Mouse (Mus musculus): ENCODE data around the gene Adgrl2.

Gene Adgrl2

DNA sequence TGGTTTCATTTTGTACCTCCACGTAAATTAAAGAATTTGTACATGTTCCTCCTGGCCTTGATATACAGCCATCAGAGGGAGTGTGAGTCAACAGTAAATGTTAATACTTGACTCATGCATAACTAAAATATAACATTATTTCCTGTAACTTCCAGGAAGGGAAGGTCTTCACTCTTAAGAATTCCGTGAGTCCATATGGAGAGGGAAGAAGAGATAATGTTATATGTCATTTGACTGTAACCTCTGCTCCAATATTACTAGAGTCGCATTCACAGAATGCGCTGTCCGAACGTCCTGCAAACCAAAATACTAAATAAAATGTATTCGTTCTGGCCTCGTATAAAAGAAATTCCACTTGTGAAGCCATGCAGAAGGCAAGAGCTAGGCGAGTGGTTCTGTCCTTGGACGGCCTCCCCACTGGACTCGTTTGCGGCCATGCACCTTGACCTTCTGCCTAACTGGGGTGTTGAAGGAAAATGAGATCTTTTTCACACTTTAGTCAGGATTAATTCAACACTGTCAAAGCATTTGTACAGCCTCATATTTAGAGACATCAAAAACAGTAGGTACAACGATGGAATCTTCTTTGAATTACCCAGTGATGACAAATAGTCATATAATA lies 68.3 kb downstream of the Adgrl2 start:
- no peak for DNase-seq (ENCODE audit: low read depth, low spot score)

DNA sequence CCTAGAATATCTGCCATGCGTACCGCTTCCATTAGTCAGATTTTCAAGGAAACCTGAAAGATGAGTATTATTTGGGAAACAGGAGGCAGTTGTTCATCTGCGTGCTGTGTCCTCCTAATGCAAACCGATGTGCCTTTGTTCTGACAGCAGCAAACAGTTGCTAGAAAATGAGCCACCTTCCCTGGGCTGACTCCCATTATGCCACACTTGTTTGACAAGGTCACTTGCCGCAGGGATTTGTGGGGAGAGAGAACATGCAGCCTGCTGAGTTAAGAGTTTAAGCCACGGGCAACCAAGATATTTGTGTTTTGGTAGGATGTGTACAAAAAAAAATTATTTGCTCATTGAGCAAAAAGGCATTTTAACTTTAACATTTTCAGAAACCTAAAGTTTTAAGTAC lies 69.5 kb downstream of the Adgrl2 start:
- no peak for DNase-seq (ENCODE audit: low read depth, low spot score)

DNA sequence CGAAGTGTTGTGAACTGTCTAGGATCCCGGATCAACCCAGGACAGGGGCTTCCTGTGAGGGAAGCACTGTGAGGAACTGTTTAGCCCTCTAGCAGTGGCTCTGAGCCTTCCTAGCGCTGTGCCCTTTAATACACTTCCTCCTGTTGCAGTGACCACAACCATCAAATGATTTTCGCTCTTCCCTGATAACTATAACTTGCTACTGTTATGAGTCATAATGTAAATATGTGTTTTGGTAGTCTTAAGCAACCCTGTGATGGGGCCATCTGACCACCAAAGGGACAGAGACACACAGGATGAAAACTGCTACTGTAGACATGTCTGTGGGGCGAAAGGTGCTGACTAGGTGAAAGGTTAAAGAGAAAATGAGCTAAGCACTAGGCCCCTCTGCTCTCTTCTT lies 71.9 kb downstream of the Adgrl2 start:
- no peak for DNase-seq (ENCODE audit: low read depth, low spot score)

DNA sequence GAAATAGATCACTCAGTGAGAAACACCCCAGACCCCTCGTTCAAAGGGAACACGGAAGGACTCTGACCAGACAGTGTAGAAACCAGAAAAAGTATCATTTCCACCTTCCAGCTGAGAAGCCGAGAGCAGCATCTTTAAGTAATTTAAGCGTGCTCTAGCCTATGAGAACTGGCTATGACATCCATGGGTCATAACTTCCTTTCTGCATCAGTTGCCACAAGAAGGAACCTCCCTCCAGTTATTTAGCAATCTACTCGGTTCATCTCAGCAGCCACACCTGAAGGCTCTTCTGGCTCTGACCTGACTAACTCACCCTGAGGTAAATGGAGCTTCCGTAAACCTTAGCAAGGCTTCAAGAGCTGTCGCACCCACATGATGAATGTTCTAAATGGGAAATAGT lies 72.5 kb downstream of the Adgrl2 start:
- DNase-seq (ENCODE audit: low read depth, low spot score): no peak

DNA sequence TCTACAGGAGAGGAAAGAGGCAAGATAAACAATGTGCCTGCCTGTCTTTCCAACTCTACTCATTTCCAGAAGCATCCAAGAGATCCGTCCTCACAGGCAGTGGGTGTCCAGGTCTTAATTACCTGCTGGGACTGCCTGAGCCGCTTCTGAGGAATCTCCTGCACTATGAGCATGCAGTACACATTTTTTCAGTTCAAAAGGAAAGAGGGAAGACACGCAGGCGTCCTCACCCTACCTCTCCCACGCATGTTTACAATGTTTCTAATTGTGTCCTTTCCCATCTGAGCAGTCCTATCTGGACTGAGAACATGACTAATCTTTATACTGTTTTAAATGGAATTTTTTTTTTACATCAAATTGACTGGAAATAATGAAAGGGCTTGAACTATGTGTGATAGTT lies 74.1 kb downstream of the Adgrl2 start:
- DNase-seq (ENCODE audit: low read depth, low spot score): no peak

DNA sequence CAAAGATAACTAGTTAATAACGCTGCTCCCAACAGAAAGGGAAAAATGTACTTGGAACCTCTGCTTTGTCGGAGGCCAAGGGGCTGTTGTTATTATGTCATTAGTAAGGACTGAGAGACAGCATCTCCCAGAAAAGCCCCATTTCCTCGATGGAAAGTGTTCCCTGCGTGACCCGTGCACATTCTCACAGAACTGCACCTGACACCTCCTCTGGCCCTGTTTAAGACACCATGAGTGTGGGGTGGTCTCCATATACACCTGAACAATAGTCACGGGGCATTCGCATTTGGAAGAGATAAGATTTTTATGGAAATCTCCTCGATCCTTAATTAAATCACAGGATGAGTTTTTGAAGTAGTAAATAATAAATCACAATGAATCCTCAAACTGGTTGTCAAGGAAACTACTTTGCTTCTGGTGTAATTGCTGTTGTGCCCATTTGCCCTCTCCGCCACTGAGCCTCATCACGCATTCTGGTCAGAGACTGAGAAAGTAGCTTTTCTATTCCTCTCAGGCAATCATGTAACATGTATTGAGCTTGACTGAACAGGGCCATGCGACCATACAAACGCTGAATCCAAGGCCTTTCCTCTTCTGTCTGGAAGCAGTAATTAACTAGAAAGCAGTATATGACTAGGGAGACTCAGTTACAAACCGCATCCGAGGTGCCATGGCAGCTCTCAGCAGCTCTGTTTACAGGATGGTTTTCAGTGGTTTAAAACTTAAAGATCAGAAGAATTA lies 77.2 kb downstream of the Adgrl2 start:
- no peak for DNase-seq (ENCODE audit: low read depth, low spot score)

DNA sequence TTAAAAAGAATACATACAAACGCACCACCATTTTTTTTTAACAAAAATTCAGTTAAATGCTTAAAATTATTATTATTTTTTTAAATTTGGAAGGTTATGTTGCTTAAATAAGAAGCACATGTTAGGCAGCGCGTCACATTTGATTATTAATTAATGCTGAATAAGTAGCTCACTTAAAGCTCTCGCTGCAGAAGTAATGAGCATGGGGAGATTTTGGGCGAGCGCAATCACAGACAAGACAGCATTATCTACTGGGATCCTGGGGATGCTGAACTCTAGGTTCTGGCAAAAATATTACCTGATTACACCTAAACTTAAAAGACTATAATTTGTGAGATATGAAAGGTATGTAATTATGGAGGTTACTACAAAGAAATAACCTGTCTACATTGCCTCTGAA lies 77.8 kb downstream of the Adgrl2 start:
- DNase-seq (ENCODE audit: low read depth, low spot score): no peak

DNA sequence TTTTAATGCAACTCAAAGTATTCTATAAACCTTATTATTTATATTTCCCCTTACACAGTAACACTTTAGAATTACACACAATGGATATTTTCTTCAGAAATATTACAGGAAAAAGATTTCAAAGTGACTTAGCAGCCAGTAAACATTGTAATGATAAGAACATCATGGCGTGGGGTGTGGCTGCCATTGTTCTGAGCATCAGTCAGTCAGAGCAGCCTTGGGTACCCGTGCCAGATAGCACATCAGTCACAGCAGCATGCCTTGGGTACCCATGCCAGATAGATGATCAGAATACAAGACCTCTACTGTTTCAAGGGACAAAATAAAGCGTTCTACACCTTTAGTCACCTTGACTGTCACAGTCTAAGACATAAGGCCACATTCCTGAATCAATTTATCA lies 82.5 kb downstream of the Adgrl2 start:
- DNase-seq (ENCODE audit: low read depth, low spot score): no peak

DNA sequence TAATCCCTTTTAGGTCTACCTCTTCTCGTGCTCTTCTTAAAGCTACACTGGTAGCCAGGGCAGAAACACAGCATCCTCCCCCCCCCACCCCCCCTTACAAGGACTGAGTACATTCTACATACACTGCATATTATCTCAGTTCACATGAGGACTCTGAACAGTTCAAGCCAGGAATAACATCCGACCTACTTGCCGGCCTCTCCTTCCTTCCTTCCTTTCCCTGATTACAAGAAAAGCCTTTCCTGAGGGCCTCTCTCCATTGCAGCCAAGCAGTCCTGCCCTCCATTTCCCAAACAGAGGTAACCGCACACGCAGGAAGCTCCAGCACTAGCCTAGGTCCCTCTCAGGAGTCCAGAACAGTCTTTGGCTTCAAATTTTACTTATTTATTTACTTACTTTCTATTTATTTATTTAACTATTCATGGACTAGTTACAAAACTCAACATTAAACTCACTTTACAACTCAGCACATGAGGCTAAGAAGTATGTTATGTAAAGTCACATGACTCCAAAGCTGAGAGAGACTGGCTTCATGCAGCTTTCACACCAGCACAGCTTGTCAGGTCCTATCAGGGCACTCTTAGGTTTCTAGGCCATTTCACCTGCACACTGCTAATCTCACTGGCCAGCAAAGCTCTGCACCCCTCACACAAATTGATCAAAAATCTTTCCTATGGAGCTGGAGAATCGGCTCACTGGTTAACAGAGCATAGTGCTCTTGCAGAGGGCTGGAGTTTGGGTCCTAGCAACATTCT lies 83.2 kb downstream of the Adgrl2 start:
- DNase-seq (ENCODE audit: low read depth, low spot score): no peak

DNA sequence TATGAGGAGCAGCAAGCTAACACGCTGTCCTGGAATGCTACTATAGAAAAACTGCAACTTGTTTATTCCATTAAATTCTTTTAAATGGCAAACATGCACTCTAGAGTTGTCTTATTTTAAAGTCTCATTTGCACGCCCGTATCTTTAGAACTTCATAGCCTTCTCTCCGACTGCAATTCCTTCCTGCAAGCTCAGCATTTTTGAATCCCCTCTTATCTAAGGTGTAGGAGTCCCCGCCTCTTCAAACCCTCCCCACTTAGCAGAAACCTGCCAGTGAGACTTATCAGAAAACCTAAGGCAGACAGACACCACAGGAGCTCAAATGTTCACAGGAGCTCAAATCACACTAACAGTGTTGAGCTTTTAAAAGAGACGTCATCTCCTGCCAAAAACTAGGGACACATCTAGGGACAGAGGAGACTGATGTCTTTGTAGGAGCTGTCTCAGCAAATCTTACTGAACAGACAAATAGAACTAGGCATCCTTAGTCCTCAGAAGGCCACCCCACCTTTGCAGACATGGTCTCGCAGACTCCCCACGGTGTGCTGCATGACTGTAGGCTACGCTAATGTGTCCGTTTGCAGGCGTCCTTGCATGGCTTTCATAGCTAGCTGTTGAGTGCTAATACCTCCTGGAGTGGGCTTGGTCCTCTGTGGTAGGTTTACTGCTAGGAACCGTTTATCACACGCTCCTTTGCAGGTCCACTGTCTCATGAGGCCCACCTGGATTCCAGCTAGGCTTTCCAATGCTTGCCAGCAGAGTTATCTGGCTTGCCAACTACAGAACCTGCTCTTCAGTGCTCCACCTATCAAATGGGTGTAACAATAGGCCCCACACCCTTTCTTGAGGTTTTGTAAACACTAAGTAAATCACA lies 84.2 kb downstream of the Adgrl2 start:
- no peak for DNase-seq (ENCODE audit: low read depth, low spot score)

DNA sequence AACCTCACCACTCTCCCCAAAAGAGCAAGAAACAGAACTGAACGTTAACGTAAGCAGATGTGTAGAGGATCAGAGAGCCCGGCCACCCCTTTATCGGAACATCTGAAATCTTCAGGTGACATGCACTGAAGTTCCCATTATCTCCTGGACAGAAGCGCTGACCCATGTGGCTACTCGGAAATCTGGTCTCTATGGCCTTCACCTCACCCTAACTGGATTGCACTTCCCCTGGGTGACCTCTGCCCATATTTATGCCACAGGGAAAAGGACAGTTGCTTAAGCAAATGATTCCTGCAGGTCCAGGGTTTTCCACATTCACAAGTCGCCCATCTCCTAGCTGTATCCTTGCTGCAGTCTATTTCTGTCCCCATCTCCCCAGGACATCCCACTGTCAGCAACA lies 84.9 kb downstream of the Adgrl2 start:
- no peak for DNase-seq (ENCODE audit: low read depth, low spot score)

DNA sequence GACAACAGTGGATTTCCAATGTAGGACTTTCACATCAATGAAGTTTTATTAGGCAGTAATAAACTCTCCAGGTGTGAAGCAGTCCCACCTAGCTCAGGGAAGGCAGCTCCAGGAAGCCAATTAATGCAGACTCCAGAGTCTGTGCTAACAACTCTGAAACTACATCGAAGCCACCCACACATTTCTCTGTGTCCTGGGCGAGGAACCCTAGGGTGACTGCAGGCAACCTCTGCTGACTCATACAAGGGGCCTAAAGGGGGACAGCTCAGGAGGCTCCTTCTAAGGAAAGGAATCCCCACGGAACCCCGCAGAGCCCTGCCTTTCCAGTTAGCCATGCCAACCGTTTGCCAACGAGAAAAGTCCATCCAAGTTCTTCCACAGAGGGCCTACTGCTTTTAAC lies 90.5 kb downstream of the Adgrl2 start:
- no peak for DNase-seq (ENCODE audit: low read depth, low spot score)

DNA sequence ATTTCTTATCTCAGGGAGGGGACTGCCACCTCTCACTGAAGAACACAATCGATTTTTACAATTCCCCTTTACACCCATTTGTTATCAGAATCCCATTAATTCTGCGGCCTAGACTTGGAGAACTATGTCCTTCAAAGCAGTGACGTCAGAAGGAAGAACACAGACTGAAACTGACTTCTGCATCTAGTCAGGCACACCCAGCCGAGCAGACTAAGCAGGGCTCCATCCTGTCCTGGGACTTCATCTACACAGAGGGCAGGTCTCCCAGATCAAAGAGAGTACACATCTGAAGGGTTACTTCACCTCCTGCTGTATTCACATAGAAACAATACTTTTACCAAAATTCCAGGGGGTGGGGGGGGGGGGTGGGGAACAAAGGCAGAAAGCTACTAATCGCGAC lies 90.9 kb downstream of the Adgrl2 start:
- DNase-seq (ENCODE audit: low read depth, low spot score): no peak

DNA sequence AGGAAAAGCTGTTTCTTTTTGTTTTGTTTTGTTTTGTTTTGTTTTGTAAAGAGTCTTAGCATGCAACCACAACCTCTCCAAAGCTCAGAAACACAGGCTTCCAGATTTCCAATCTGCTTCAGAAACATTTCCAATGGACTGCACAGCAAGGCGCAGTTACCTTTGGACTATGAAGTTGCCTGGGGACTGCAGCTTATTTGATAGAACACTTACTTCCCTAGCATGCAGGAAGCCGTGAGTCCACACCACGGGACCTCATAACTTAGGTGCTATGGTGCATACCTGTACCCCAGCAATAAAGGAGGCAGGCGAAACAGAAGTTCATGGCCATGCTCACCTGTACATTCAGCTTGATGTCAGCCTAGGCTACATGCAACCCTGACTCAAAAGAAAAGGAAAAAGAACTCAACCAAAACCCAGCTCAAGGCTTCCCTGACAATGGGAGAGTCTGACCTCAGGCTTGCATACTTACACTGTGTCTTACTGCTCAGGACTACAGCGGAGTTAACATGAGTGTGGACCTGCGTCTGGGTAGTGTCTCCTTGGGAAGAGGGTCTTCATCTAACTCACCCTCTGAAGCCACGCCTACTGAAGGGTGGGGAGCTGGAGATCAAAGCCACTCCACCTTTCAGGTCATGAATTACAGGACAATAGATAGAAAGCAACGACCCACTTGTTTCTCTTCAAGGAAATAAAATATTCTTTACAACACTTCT lies 91.7 kb downstream of the Adgrl2 start:
- no peak for DNase-seq (ENCODE audit: low read depth, low spot score)

DNA sequence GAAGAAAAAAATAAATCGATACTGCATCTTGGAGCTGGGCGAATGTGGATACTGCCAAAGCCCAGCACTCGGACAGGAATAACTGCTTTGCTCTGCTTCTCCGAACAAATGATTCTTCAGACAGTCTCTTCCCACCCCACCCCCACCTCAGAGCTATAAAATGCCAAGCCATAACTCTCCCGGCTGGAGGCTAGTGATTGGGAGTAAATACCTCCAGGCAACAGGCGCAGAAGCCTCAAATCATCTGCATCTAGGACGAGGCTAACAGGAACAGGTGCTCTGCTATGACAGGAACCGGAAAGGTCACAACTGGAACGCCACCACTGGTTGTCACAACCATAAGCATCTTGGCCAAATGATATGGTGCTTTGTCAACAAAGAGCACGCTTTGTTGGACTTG lies 94.1 kb downstream of the Adgrl2 start:
- DNase-seq (ENCODE audit: low read depth, low spot score): no peak

DNA sequence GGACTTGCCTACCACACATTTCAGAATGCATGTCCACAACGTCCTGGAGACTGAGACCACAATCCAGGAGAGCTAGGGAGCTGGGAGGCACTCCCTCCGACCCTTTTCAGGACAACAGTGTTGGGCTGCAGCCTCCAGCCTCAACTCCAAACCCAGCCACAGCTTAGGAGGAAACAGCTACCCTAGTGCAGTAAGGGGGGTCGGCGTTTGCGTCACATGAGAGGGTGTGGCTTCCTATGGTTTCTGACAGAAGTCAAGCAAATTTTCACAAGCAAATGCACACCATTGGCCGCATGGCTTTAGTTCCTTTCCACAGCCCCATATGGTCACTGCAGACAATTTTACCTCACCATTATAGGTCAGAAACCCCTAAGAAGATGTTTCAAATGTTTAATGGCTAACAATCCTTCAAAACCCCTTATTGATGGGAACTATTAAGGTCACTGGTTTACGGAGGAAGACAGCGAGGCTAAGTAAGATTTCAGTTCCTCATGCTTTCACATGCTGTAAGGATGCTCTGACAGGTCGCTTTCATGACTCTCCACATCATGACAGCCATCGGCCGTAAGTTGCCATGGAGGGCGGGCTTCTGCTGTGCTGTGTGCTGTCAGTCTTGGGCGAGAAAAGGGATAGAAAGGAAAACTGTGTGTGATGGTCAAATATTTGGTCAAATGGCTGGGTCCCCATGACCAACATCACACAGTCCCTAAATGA lies 94.8 kb downstream of the Adgrl2 start:
- no peak for DNase-seq (ENCODE audit: low read depth, low spot score)

DNA sequence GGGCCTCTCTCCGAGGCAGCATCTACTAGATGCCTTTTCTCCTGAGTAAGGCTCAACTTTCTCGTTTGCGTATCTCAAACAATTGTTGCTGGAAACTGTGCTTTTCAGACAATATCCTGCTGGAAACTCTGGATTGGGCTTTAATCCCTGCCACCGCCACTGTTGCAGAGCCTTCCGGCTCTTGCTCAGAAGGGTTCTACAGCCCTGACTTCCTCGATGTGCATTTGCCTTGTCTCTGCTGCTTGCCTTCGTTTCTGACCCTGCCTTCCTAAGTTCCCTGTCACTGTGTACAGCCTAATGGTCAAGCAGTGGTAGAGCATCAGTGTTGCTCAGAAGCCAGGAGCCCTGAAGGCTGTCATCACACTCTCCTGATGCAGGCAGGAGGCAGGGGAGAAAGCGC lies 95.5 kb downstream of the Adgrl2 start:
- no peak for DNase-seq (ENCODE audit: low read depth, low spot score)

DNA sequence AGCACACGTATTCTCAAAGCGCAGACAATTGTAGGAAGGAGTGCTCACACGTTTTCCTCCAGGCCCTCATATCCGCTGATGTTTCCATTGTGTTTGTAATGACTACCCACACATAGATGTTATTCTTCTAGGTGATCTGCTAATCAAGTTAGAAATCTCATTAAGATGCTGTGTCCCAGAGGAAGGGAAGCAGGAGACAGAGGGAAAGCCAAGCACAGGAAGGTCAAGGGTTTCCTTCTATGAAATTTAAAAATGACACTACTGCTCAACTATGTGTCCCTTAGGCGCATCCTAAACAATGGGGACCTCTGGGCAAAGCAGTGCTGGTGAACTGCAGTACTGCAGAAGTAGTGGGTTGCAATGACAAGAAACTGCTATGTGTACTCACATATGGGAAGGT lies 102.5 kb downstream of the Adgrl2 start:
- no peak for DNase-seq (ENCODE audit: low read depth, low spot score)

DNA sequence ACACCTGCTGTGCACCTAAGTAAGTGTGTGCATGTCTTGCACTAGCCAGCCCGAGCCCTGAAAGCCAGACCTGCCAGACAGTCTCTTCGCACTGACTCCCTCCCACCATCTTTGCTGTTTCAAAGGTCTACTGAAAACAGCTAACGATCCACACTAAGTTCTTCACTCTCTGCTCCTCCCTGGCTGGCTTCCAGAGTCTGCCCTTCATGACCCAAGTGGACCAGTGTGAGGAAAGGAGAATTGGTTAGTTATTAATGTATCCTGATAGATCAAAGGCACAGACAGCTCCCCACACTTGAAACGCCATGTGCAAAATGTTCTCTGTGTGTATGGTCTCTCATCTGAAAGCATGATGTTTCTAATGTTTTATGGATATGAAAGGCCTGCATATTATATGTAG lies 103.4 kb downstream of the Adgrl2 start:
- DNase-seq (ENCODE audit: low read depth, low spot score): no peak

DNA sequence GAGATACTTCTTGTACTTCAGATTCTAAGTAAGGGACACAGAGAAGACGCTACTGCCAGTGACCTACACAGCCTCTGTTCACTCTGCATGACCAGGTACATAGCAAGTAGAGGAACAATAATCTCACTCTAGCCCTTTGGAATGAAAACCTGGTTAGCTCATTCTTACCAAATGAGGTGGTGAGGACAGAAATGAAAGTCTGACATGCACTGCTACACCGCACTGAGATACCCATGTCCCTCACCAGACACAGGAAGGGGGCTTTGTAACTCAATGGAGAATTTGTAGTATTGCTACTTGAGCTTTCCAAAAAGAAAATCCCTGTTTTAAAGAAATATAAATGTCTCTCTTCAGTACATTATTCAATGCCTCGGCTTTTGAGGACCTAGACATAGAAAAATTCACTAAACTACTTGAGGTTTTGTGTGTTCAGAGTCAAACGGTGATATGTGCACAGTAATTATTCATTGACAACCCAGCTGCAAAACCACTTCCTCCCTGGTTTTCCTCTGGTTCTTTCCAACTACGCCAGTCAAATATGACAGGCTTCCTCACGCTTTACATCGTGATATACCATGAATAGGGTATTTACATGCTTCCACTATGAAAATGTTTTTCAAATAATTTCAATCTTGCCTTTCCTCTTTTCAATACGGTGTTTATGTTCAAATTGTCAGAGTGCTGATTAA lies 104.2 kb downstream of the Adgrl2 start:
- no peak for DNase-seq (ENCODE audit: low read depth, low spot score)
